Mouse (Mus musculus) forebrain, embryonic 14.5 days (tissue): ENCODE measurements around the gene Pofut1. TPM values are rescaled to one million over a fixed set of nuclear protein-coding genes. Genes with fewer than 3 reads are reported as not detected.
"Not testable (repeated sequence)": the region's sequence is repeated elsewhere in the genome, so short reads cannot be mapped to it uniquely, and the experiment has no call there.

Experiments used
- ATAC-seq: fragments of 200-750 bp; cut with Nextera tagmentation; 2 replicates; pipeline ENCODE4 v1.8.0; 2017; ENCODE audit warnings: mild to moderate bottlenecking, moderate library complexity
- DNase-seq: peaks from one replicate; pipeline ENCODE4 v3.0.0-alpha.2; 2015; ENCODE audit warnings: low spot score
- H3K27ac ChIP-seq: fragments of 300-500 bp; sonication (generic); 2 replicates; pipeline ENCODE4 v1.5.1; 2014; ENCODE audit warnings: low read depth, mild to moderate bottlenecking, control low read depth, low read length, moderate library complexity
- H3K27me3 ChIP-seq: fragments of 300-500 bp; sonication (generic); replicated peaks from 2 replicates; pipeline ENCODE4 v1.6.1; 2014; ENCODE audit warnings: low read length, control low read depth, mixed read lengths; ENCODE audit not compliant: control insufficient read depth, insufficient read depth
- H3K36me3 ChIP-seq: fragments of 300-500 bp; sonication (generic); 2 replicates; pipeline ENCODE4 v1.6.1; 2014; ENCODE audit warnings: low read length, control low read depth; ENCODE audit not compliant: control insufficient read depth, insufficient read depth
- H3K4me1 ChIP-seq: fragments of 300-500 bp; sonication (generic); 2 replicates; pipeline ENCODE4 v1.6.1; 2014; ENCODE audit warnings: antibody characterized with exemption, low read length, control low read depth; ENCODE audit not compliant: control insufficient read depth, insufficient read depth
- H3K4me2 ChIP-seq: fragments of 300-500 bp; sonication (generic); 2 replicates; pipeline ENCODE4 v1.6.1; 2014; ENCODE audit warnings: mild to moderate bottlenecking, control low read depth, low read length
- H3K4me3 ChIP-seq: fragments of 300-500 bp; sonication (generic); 2 replicates; pipeline ENCODE4 v1.5.1; 2014; ENCODE audit warnings: low read depth, low read length, control low read depth
- H3K9ac ChIP-seq: fragments of 300-500 bp; sonication (generic); 2 replicates; pipeline ENCODE4 v1.6.1; 2014; ENCODE audit warnings: mild to moderate bottlenecking, low read length, control low read depth, moderate library complexity
- H3K9me3 ChIP-seq: fragments of 300-500 bp; sonication (generic); replicated peaks from 2 replicates; pipeline ENCODE4 v1.6.1; 2016; ENCODE audit warnings: low read length, control low read depth, mixed read lengths; ENCODE audit not compliant: control insufficient read depth
- WGBS: fragments of 180-500 bp; shearing (Covaris S2); extraction: QIAGEN DNeasy Blood & Tissue Kit; methylation state at CpG from one replicate; pipeline ENCODE4 v1.1.7; 2014; 5-methylcytosine and 5-hydroxymethylcytosine counted together
- polyA plus RNA-seq: library from polyadenylated mRNA; unstranded; fragments of >200 nt; fragmentation: Nextera tagmentation; extraction: Ambion mirVana; gene quantifications from 2 replicates; pipeline ENCODE4 v1.2.1, GENCODE M21; 2014

Pofut1 gene
- polyA plus RNA-seq, 1 experiment from 2014 or later, result 4.0 TPM

GRCm38 (mm10) chr2:153249751-153250150 lies 8.4 kb downstream of the Pofut1 start:
- H3K4me2 ChIP-seq, result no peak overlapping the region
- H3K9ac ChIP-seq, result no peak overlapping the region
- ATAC-seq, result no peak
- no peaks in the 10 kb centered on the region for H3K9me3 ChIP-seq
- no peak overlapping the region for H3K27ac ChIP-seq
- DNase-seq, result no peak
- whole genome bisulfite sequencing, result 95% methylated on average over 5 of the region's 5 CpGs
- no peaks in the 10 kb centered on the region for H3K27me3 ChIP-seq
- H3K36me3 ChIP-seq, result peaks cover 43% of the 10 kb centered on the region
- no peak overlapping the region for H3K4me3 ChIP-seq
- no peaks in the 10 kb centered on the region for H3K4me1 ChIP-seq

- H3K4me1 ChIP-seq, result no peaks in the 10 kb centered on the region
- no peak overlapping the region for H3K9ac ChIP-seq
- no peak overlapping the region for H3K4me2 ChIP-seq
- ATAC-seq, result no peak
- no peaks in the 10 kb centered on the region for H3K9me3 ChIP-seq
- peaks cover 34% of the 10 kb centered on the region for H3K36me3 ChIP-seq
- H3K27me3 ChIP-seq, result no peaks in the 10 kb centered on the region
- 89% methylated on average over 2 of the region's 2 CpGs for WGBS
- no peak for DNase-seq
- no peak overlapping the region for H3K4me3 ChIP-seq
- H3K27ac ChIP-seq, result no peak overlapping the region
Measured at GRCm38 (mm10) chr2:153256604-153257003, 15.3 kb downstream of the Pofut1 start.

GRCm38 (mm10) chr2:153259030-153259863 lies 17.9 kb downstream of the Pofut1 start:
- DNase-seq (no peak), ATAC-seq (no peak)
- WGBS, result 88% methylated on average over 12 of the region's 12 CpGs
- Histone ChIP-seq H3K4me1 (no peaks in the 10 kb centered on the region), H3K36me3 (peaks cover 42% of the 10 kb centered on the region), H3K9me3 (no peaks in the 10 kb centered on the region), H3K4me2 (no peak overlapping the region), H3K4me3 (no peak overlapping the region), H3K9ac (no peak overlapping the region), H3K27ac (no peak overlapping the region), H3K27me3 (no peaks in the 10 kb centered on the region)

GRCm38 (mm10) chr2:153259864-153260674 lies 18.7 kb downstream of the Pofut1 start:
- Histone ChIP-seq H3K27me3 (no peaks in the 10 kb centered on the region), H3K9me3 (no peaks in the 10 kb centered on the region), H3K4me3 (no peak overlapping the region), H3K4me1 (no peaks in the 10 kb centered on the region), H3K36me3 (peaks cover 48% of the 10 kb centered on the region), H3K9ac (no peak overlapping the region), H3K4me2 (no peak overlapping the region), H3K27ac (no peak overlapping the region)
- DNase-seq (no peak), ATAC-seq (no peak)
- WGBS, result 77% methylated on average over 3 of the region's 3 CpGs

GRCm38 (mm10) chr2:153263053-153263452 lies 21.7 kb downstream of the Pofut1 start:
- ATAC-seq (no peak), DNase-seq (no peak)
- Histone ChIP-seq H3K4me3 (no peak overlapping the region), H3K27me3 (no peaks in the 10 kb centered on the region), H3K36me3 (peaks cover 70% of the 10 kb centered on the region), H3K9ac (no peak overlapping the region), H3K4me2 (no peak overlapping the region), H3K9me3 (no peaks in the 10 kb centered on the region), H3K4me1 (no peaks in the 10 kb centered on the region), H3K27ac (no peak overlapping the region)
- 87% methylated on average over 5 of the region's 7 CpGs for WGBS

GRCm38 (mm10) chr2:153267331-153267730 lies 26.0 kb downstream of the Pofut1 start:
- H3K4me1 ChIP-seq, result no peaks in the 10 kb centered on the region
- H3K27ac ChIP-seq, result no peak overlapping the region
- H3K9ac ChIP-seq, result no peak overlapping the region
- no peak for DNase-seq
- no peak for ATAC-seq
- 89% methylated on average over 2 of the region's 2 CpGs for WGBS
- peaks cover 48% of the 10 kb centered on the region for H3K36me3 ChIP-seq
- H3K27me3 ChIP-seq, result no peaks in the 10 kb centered on the region
- no peak overlapping the region for H3K4me2 ChIP-seq
- H3K9me3 ChIP-seq, result no peaks in the 10 kb centered on the region
- H3K4me3 ChIP-seq, result no peak overlapping the region

GRCm38 (mm10) chr2:153270231-153270915 lies 29.0 kb downstream of the Pofut1 start:
- peaks cover 26% of the 10 kb centered on the region for H3K36me3 ChIP-seq
- not testable (repeated sequence) for H3K4me1 ChIP-seq, H3K4me2 ChIP-seq, DNase-seq, ATAC-seq, H3K4me3 ChIP-seq, H3K9me3 ChIP-seq, H3K9ac ChIP-seq, H3K27ac ChIP-seq, H3K27me3 ChIP-seq
- 70% methylated on average over 8 of the region's 8 CpGs for WGBS

GRCm38 (mm10) chr2:153274200-153274918 lies 33.0 kb downstream of the Pofut1 start:
- DNase-seq, H3K27ac ChIP-seq, H3K9me3 ChIP-seq, H3K4me2 ChIP-seq, H3K36me3 ChIP-seq, H3K4me1 ChIP-seq, H3K4me3 ChIP-seq, ATAC-seq, H3K27me3 ChIP-seq, H3K9ac ChIP-seq: not testable (repeated sequence)
- WGBS, result 74% methylated on average over 6 of the region's 6 CpGs
